Mouse (Mus musculus) G1E (cell line): ENCODE results near the gene Ckap5. TPM values are rescaled to one million over a fixed set of nuclear protein-coding genes. Genes with fewer than 3 reads are reported as not detected.

Experiments used
- ATAC-seq: 2 replicates; pipeline ENCODE4 v1.8.0; 2016; ENCODE audit warnings: mild to moderate bottlenecking; ENCODE audit not compliant: insufficient number of reproducible peaks, poor library complexity, low FRiP score, severe bottlenecking; ENCODE audit errors: extremely low read depth
- DNase-seq: peaks from one replicate; pipeline ENCODE4 v3.0.0; 2012; ENCODE audit warnings: low spot score
- H3K27me3 ChIP-seq: 2 replicates; pipeline ENCODE4 v1.6.1; 2012; ENCODE audit warnings: mild to moderate bottlenecking, low read length, inconsistent platforms; ENCODE audit not compliant: insufficient read depth
- H3K36me3 ChIP-seq: replicated peaks from 2 replicates; pipeline ENCODE3; 2012; ENCODE audit warnings: mild to moderate bottlenecking, inconsistent platforms
- H3K4me1 ChIP-seq: 2 replicates; pipeline ENCODE4 v1.6.1; 2012; ENCODE audit warnings: low read depth, low read length, inconsistent platforms, mixed read lengths; ENCODE audit not compliant: insufficient read depth
- H3K4me3 ChIP-seq: 2 replicates; pipeline ENCODE4 v1.5.1; 2012; ENCODE audit warnings: low read depth, mild to moderate bottlenecking, inconsistent platforms, low read length, moderate library complexity, mixed read lengths
- H3K9me3 ChIP-seq: replicated peaks from 2 replicates; pipeline ENCODE4 v1.6.1; 2012; ENCODE audit warnings: inconsistent platforms
- CTCF ChIP-seq: IDR thresholded peaks from 2 replicates; pipeline ENCODE4 v1.5.1; 2012; ENCODE audit warnings: low read depth, low read length, inconsistent platforms, mixed read lengths
- GATA1 ChIP-seq: IDR thresholded peaks from 2 replicates; pipeline ENCODE4 v1.6.1; 2012; ENCODE audit warnings: borderline replicate concordance, low read length, inconsistent platforms, mixed read lengths
- GATA2 ChIP-seq: IDR thresholded peaks from 2 replicates; pipeline ENCODE4 v1.6.1; 2012; ENCODE audit warnings: low read depth, low read length, inconsistent platforms, borderline replicate concordance
- POLR2AphosphoS5 ChIP-seq: IDR thresholded peaks from 2 replicates; pipeline ENCODE4 v1.6.1; 2012; ENCODE audit warnings: low read depth, low read length, inconsistent platforms; ENCODE audit not compliant: insufficient replicate concordance
- TAL1 ChIP-seq: conservative IDR thresholded peaks from 2 replicates; pipeline ENCODE4 v1.6.1; 2012; ENCODE audit warnings: low read depth, low read length, inconsistent platforms, mixed read lengths
- polyA plus RNA-seq: library from polyadenylated mRNA; stranded (reverse); fragments of >175 nt; gene quantifications from 2 replicates; pipeline ENCODE4 v1.2.3, GENCODE M21; 2012
- total RNA-seq, 2 experiments: library from RNA; stranded (forward) in 1 of 2; stranded (reverse) in 1 of 2; fragments of 200-1000 nt in 1 of 2; fragments of >200 nt in 1 of 2; fragmentation: Nextera tagmentation in 1 of 2; gene quantifications; 2 replicates each; pipeline ENCODE4 v1.2.3; 2014 to 2017

Gene Ckap5
- total and polyA plus RNA-seq, 3 experiments: 3.8 to 153 (median 97.6) TPM

DNA sequence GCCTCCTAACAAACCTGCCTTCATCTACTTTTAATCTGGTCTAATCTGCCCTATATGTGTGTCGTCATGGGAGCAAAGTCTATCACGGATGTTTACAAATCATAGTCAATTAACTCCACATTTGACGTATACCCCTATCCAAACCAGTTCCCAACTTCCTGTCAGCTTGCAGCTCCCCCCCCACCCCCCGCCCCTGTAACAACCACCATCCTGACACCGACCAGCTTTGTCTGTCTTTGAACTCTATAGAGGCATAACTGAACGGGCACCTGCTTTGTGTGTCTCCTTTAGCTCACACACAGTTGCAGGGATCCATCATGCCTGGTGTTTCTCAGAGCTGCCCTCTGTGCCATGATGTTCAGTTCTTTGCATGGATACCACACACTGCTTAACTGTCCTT is 112.4 kb downstream of the Ckap5 start:
- H3K36me3 ChIP-seq: peaks cover 24% of the 10 kb centered on the region

DNA sequence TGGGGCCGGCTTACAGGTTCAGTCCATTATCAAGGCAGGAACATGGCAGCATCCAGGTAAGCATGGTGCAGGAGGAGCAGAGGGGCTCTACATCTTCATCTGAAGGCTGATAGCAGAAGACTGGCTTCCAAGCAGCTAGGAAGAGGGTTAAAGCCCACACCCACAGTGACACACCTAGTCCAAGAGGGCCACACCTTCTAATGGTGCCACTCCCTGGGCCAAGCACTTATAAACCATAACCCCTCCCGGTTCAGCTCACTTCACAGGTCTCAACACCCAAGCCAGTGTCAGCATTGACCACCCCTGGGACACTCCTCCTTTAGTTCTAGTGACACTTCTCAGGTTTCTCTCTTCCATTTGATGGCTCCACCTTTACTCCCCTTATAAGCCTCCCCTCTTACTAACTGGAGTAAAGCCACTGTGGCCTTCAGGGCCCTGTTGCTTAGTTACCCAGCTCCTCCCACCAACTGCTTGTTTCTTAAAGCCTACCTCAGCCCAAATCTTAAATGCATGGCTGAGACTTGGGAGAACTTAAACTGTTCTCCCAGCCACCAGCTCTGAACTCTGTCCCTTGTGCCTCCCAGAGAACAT is 116.4 kb downstream of the Ckap5 start:
- no peaks in the 10 kb centered on the region for H3K27me3 ChIP-seq
- TF ChIP-seq POLR2AphosphoS5: no peak
- TF ChIP-seq GATA2: no peak
- TF ChIP-seq TAL1: no peak
- no peak for TF ChIP-seq CTCF
- no peak for TF ChIP-seq GATA1
- H3K4me3 ChIP-seq: no peak overlapping the region

More for the DNA sequence above, 112.4 kb downstream of the Ckap5 start:
- TF ChIP-seq GATA1: no peak
- no peaks in the 10 kb centered on the region for H3K9me3 ChIP-seq
- DNase-seq (no peak), ATAC-seq (no peak)
- H3K27me3 ChIP-seq: no peaks in the 10 kb centered on the region
- peaks cover 55% of the 10 kb centered on the region for H3K4me1 ChIP-seq
- H3K4me3 ChIP-seq: no peak overlapping the region

DNA sequence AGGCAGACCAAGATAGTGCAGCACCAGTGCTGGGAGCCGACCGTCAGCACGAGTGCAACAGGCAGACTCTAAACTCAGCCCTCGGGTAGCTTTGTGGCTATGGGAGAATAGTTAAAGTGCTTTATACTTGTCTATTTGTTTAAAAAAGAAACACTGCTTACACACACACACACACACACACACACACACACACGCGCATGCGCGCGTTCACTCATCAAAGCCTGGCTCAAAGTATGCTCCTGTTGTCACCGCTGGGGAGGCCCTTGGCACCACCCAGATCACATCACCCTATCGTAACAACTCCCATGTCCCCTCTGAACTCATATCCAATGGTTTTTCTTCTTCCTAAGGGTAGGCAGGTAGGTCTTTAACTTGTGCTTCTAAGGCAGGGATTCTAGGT is 117.5 kb downstream of the Ckap5 start:
- Histone ChIP-seq H3K9me3 (no peaks in the 10 kb centered on the region), H3K4me1 (peaks cover 54% of the 10 kb centered on the region), H3K27me3 (no peaks in the 10 kb centered on the region), H3K36me3 (peaks cover 66% of the 10 kb centered on the region), H3K4me3 (no peak overlapping the region)
- TF ChIP-seq POLR2AphosphoS5 (0 out of 2 replicates have a peak, but pooled peaks have one; percentile 5), GATA2 (no peak)
- DNase-seq (no peak), ATAC-seq (no peak)

More for the DNA sequence above, 116.4 kb downstream of the Ckap5 start:
- ATAC-seq (no peak), DNase-seq (no peak)
- H3K36me3 ChIP-seq: peaks cover 64% of the 10 kb centered on the region
- peaks cover 45% of the 10 kb centered on the region for H3K4me1 ChIP-seq
- H3K9me3 ChIP-seq: no peaks in the 10 kb centered on the region

DNA sequence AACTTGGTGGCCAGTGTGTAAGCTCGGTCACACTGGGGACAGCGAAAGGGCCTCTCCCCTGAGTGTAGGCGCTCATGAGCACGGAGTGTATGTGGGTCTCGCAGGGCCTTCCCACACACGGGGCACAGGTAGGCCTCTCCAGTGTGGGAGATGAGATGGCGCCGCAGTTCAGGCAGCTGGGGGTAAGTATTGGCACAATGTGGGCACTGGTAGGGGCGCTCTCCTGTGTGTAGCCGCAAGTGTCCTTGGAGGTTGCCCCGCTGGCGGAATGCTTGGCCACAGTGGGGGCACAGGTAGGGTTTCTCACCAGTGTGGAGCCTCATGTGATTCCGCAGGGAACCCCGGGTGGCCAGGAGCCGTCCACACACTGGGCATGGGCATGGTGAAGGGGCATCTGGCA is 118.8 kb downstream of the Ckap5 start:
- H3K4me1 ChIP-seq: peaks cover 50% of the 10 kb centered on the region
- DNase-seq (no peak), ATAC-seq (no peak)
- H3K36me3 ChIP-seq: peaks cover 66% of the 10 kb centered on the region
- H3K9me3 ChIP-seq: no peaks in the 10 kb centered on the region
- H3K4me3 ChIP-seq: no peak overlapping the region
- TF ChIP-seq CTCF (no peak), GATA1 (no peak), TAL1 (no peak)
- H3K27me3 ChIP-seq: no peaks in the 10 kb centered on the region

DNA sequence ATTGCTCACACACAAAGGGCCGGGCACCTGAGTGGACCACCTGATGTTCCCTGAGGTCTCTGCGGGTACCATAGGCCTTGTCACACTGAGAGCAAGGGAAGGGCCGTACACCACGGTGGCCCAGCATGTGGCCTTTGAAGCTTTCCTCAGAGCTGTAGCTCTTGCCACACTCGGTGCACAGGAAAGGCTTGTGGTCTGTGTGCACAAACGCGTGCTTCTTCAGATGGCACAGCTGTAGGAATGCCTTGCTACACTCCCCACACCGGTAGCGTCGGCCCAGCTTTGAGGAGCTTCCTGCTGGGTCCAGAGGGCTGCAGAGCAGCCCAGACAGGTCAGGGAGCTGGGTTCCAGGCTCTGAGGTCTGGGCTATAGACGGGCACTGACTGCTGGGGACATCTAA is 119.2 kb downstream of the Ckap5 start:
- peaks cover 66% of the 10 kb centered on the region for H3K36me3 ChIP-seq
- peaks cover 51% of the 10 kb centered on the region for H3K4me1 ChIP-seq
- ATAC-seq: no peak
- TF ChIP-seq GATA2 (no peak), TAL1 (no peak), CTCF (no peak), GATA1 (no peak)
- no peak for DNase-seq
- H3K4me3 ChIP-seq: no peak overlapping the region
- H3K27me3 ChIP-seq: no peaks in the 10 kb centered on the region
- no peaks in the 10 kb centered on the region for H3K9me3 ChIP-seq

DNA sequence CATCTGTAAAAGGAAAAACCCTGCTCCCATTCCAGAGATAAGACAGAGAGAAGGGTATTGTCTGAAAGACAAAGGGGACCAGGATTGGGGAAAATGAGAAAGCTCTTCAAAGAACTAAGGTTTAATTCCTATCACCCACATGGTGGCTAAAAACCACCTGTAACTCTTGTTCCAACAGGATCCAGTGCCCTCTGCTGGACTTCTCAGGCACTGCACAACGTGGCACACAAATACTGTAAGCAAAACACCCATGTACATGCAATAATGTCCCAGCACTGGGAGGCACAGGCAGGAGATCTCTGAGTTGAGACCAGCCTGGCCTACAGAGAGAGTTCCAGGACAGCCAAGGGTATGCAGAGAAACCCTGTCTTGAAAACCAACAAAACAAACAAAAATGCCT is 120.2 kb downstream of the Ckap5 start:
- ATAC-seq: no peak
- Histone ChIP-seq H3K36me3 (peaks cover 65% of the 10 kb centered on the region), H3K9me3 (no peaks in the 10 kb centered on the region), H3K4me1 (peaks cover 60% of the 10 kb centered on the region), H3K27me3 (no peaks in the 10 kb centered on the region), H3K4me3 (no peak overlapping the region)
- TF ChIP-seq TAL1: no peak
- peak; percentile 51; the same call in 1 of the 2 replicates for TF ChIP-seq CTCF
- DNase-seq: no peak

DNA sequence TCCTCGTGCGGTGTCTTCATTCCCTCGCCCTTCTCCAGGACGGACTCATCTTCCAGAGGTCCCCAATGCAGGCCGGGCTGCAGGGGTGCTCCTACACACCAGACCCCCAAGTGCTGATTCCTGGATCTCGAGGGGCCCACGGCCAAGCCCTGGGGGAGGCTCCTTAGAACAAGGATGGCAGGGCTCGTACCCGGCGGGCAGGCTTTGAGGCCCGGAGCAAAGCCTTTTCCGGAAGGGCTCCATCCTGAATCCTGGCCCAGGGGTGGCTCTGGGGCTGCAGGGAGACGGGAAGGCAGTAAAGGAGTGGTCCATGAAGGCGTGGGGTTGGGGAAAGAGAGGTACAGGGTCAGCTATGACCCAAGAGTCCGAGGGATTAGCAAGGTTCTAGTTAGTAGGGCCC is 122.6 kb downstream of the Ckap5 start:
- ATAC-seq: no peak
- no peak for TF ChIP-seq GATA1
- no peak for TF ChIP-seq CTCF
- no peak for TF ChIP-seq POLR2AphosphoS5
- no peak for TF ChIP-seq TAL1
- no peaks in the 10 kb centered on the region for H3K27me3 ChIP-seq
- peak; percentile 19 for DNase-seq
- H3K36me3 ChIP-seq: peaks cover 67% of the 10 kb centered on the region
- H3K4me1 ChIP-seq: peaks cover 54% of the 10 kb centered on the region
- no peaks in the 10 kb centered on the region for H3K9me3 ChIP-seq
- peak overlapping the region; percentile 80 for H3K4me3 ChIP-seq
